Mouse (Mus musculus) spleen, adult 12 weeks (tissue): ENCODE results near the gene Exosc6.
"Not testable (repeated sequence)": the region's sequence is repeated elsewhere in the genome, so short reads cannot be mapped to it uniquely, and the experiment has no call there.

Experiments used
- DNase-seq: peaks from one replicate; pipeline ENCODE4 v3.0.0; 2022; ENCODE audit warnings: low spot score

Exosc6 gene

GRCm38 (mm10) chr8:111061688-111062071 lies 5.5 kb downstream of the Exosc6 start:
- DNase-seq, result no peak

- peak; percentile 71 for DNase-seq
Measured at GRCm38 (mm10) chr8:111062072-111062757, 6.1 kb downstream of the Exosc6 start.

GRCm38 (mm10) chr8:111062893-111063292 lies 6.8 kb downstream of the Exosc6 start:
- DNase-seq, result no peak

- no peak for DNase-seq
Measured at GRCm38 (mm10) chr8:111066308-111066707, 10.2 kb downstream of the Exosc6 start.

- DNase-seq, result no peak
Measured at GRCm38 (mm10) chr8:111067439-111067838, 11.3 kb downstream of the Exosc6 start.

GRCm38 (mm10) chr8:111068660-111069059 lies 12.5 kb downstream of the Exosc6 start:
- DNase-seq, result not testable (repeated sequence)

GRCm38 (mm10) chr8:111075926-111076325 lies 19.8 kb downstream of the Exosc6 start:
- DNase-seq, result no peak

- DNase-seq, result no peak
Measured at GRCm38 (mm10) chr8:111079461-111079860, 23.3 kb downstream of the Exosc6 start.

- DNase-seq, result no peak
Measured at GRCm38 (mm10) chr8:111079861-111080271, 23.7 kb downstream of the Exosc6 start.

- DNase-seq, result no peak
Measured at GRCm38 (mm10) chr8:111081580-111082258, 25.6 kb downstream of the Exosc6 start.

- DNase-seq, result not testable (repeated sequence)
Measured at GRCm38 (mm10) chr8:111083936-111084335, 27.8 kb downstream of the Exosc6 start.

- peak; percentile 62 for DNase-seq
Measured at GRCm38 (mm10) chr8:111090126-111090525, 34.0 kb downstream of the Exosc6 start.

- no peak for DNase-seq
Measured at GRCm38 (mm10) chr8:111091706-111092105, 35.6 kb downstream of the Exosc6 start.

- not testable (repeated sequence) for DNase-seq
Measured at GRCm38 (mm10) chr8:111092326-111092725, 36.2 kb downstream of the Exosc6 start, which contains the start of gene Clec18a. Clec18a (minus strand) TSS chr8:111092426.

GRCm38 (mm10) chr8:111093865-111094718 lies 38.0 kb downstream of the Exosc6 start, which contains the start of gene Pdpr:
Pdpr (plus strand) TSS chr8:111094630.
- peak; percentile 87 for DNase-seq

- not testable (repeated sequence) for DNase-seq
Measured at GRCm38 (mm10) chr8:111094719-111095302, 38.7 kb downstream of the Exosc6 start.
